Mouse (Mus musculus) myocyte (in vitro differentiated cells): ENCODE results near the gene St6galnac6. TPM values are rescaled to one million over a fixed set of nuclear protein-coding genes. Genes with fewer than 3 reads are reported as not detected.

Experiments
- H3K27me3 ChIP-seq: one replicate; pipeline ENCODE4 v1.6.1; 2011; ENCODE audit not compliant: control insufficient read depth, insufficient read depth, insufficient read length
- H3K36me3 ChIP-seq: one replicate; pipeline ENCODE4 v1.6.1; 2011; ENCODE audit not compliant: control insufficient read depth, insufficient read depth
- H3K4me2 ChIP-seq: one replicate; pipeline ENCODE4 v1.6.1; 2011; ENCODE audit warnings: low read depth, control low read depth
- H3K4me3 ChIP-seq: one replicate; pipeline ENCODE4 v1.5.1; 2011; ENCODE audit warnings: mild to moderate bottlenecking, control low read depth, moderate library complexity
- H3K79me2 ChIP-seq: one replicate; pipeline ENCODE4 v1.6.1; 2011; ENCODE audit not compliant: control insufficient read depth, insufficient read depth
- H3ac ChIP-seq: one replicate; pipeline ENCODE4 v1.6.1; 2011; ENCODE audit not compliant: control insufficient read depth, insufficient read length
- CEBPB ChIP-seq: IDR thresholded peaks from 2 replicates; pipeline ENCODE4 v1.6.1; 2011; ENCODE audit warnings: mild to moderate bottlenecking, moderate library complexity; ENCODE audit not compliant: poor library complexity, insufficient read depth, severe bottlenecking
- E2F4 ChIP-seq: IDR thresholded peaks from one replicate; pipeline ENCODE4 v1.6.1; 2011; ENCODE audit warnings: mild to moderate bottlenecking, control low read depth, moderate library complexity; ENCODE audit not compliant: insufficient read depth
- MAX ChIP-seq: IDR thresholded peaks from one replicate; pipeline ENCODE4 v1.6.1; 2011; ENCODE audit warnings: low read depth, mild to moderate bottlenecking, control low read depth
- MYOD1 ChIP-seq, 3 experiments: IDR thresholded peaks; one replicate each; pipeline ENCODE4 v1.6.1; 2011; ENCODE audit warnings: control low read depth in 2 of 3, low read depth in 2 of 3, mild to moderate bottlenecking in 2 of 3, moderate library complexity in 1 of 3; ENCODE audit not compliant: insufficient read length in 2 of 3, control insufficient read depth in 1 of 3
- MYOG ChIP-seq, 3 experiments: IDR thresholded peaks; one replicate each; pipeline ENCODE4 v1.6.1; 2011; ENCODE audit warnings: control low read depth in 2 of 3, low read depth in 2 of 3, mild to moderate bottlenecking in 2 of 3; ENCODE audit not compliant: insufficient read length in 2 of 3, control insufficient read depth in 1 of 3, insufficient read depth in 1 of 3
- POLR2A ChIP-seq: IDR thresholded peaks from one replicate; pipeline ENCODE4 v1.6.1; 2011; ENCODE audit warnings: low read depth, mild to moderate bottlenecking, control low read depth, moderate library complexity; ENCODE audit not compliant: insufficient read length
- POLR2AphosphoS2 ChIP-seq: IDR thresholded peaks from one replicate; pipeline ENCODE4 v1.6.1; 2011; ENCODE audit warnings: low read depth, control low read depth; ENCODE audit not compliant: insufficient read length
- REST ChIP-seq: IDR thresholded peaks from one replicate; pipeline ENCODE4 v1.6.1; 2011; ENCODE audit warnings: mild to moderate bottlenecking, control low read depth, moderate library complexity; ENCODE audit not compliant: insufficient read depth, insufficient read length
- SRF ChIP-seq: IDR thresholded peaks from one replicate; pipeline ENCODE4 v1.6.1; 2011; ENCODE audit warnings: low read depth; ENCODE audit not compliant: control insufficient read depth, insufficient read length
- TCF12 ChIP-seq: IDR thresholded peaks from one replicate; pipeline ENCODE4 v1.6.1; 2011; ENCODE audit warnings: mild to moderate bottlenecking, control low read depth; ENCODE audit not compliant: poor library complexity, insufficient read depth, severe bottlenecking
- TCF3 ChIP-seq: IDR thresholded peaks from one replicate; pipeline ENCODE4 v1.6.1; 2011; ENCODE audit warnings: low read depth, control low read depth; ENCODE audit not compliant: insufficient read length
- USF1 ChIP-seq: IDR thresholded peaks from one replicate; pipeline ENCODE4 v1.6.1; 2011; ENCODE audit warnings: low read depth, mild to moderate bottlenecking, control low read depth, moderate library complexity
- polyA plus RNA-seq: library from polyadenylated mRNA; unstranded; fragments of >200 nt; fragmentation: generic; extraction: Trizol; gene quantifications from one replicate; pipeline ENCODE4 v1.2.1, GENCODE M21; 2012; ENCODE audit warnings: missing spikeins

The St6galnac6 gene
- polyA plus RNA-seq, 1 experiment = 48.7 TPM

- Histone ChIP-seq H3K27me3 (no peaks in the 10 kb centered on the region), H3ac (no peak within 1 kb of the TSS)
- TF ChIP-seq POLR2A (no peak), E2F4 (no peak), REST (no peak), CEBPB (no peak), TCF12 (no peak), TCF3 (no peak)
Measured at GRCm38 (mm10) chr2:32575586-32576160, 23.8 kb upstream of the St6galnac6 start, which contains the start of gene 9430097D07Rik. 9430097D07Rik (minus strand) TSS chr2:32575684.

DNA sequence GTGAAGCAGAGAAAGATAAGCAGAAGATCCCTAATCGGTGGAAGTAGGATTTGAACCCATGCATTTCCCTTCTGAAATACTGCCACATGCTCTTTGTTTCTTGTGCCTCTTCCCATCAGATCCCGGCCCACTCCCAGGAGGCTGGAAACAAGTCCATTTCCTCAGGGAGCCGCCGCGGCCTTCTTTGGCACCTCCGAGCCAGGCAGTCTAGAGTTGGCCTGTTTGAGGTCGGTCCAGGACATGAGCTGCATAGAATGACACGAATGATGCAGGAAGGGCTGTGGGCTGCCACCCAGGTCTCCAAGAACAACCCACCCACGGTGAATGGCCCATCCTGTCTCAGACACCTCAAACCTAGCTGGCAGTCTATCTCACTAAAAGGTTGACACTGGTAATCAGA is 23.0 kb upstream of the St6galnac6 start:
- H3K27me3 ChIP-seq = no peaks in the 10 kb centered on the region
- H3K4me2 ChIP-seq = no peak overlapping the region
- TF ChIP-seq TCF3 (no peak), SRF (no peak), POLR2AphosphoS2 (no peak), CEBPB (no peak), USF1 (no peak), POLR2A (no peak), REST (no peak), MYOD1 (IDR thresholded peaks at IDR 0.05; ENCODE audit: control insufficient read depth in 1 of 3, insufficient read length in 2 of 3, low read depth in 2 of 3) (no peak), TCF12 (no peak), E2F4 (no peak), MAX (no peak), MYOG (IDR thresholded peaks at IDR 0.05; ENCODE audit: control insufficient read depth in 1 of 3, insufficient read depth in 1 of 3, insufficient read length in 2 of 3, low read depth in 2 of 3) (no peak)
- H3K79me2 ChIP-seq = peaks cover 12% of the 10 kb centered on the region
- H3K36me3 ChIP-seq = no peaks in the 10 kb centered on the region
- no peak overlapping the region for H3ac ChIP-seq
- no peak overlapping the region for H3K4me3 ChIP-seq

More at GRCm38 (mm10) chr2:32575586-32576160, 23.8 kb upstream of the St6galnac6 start, which contains the start of gene 9430097D07Rik:
- H3K4me2 ChIP-seq = peak within 1 kb of the TSS; percentile 4
- no peaks in the 10 kb centered on the region for H3K36me3 ChIP-seq
- H3K4me3 ChIP-seq = no peak within 1 kb of the TSS
- peaks cover 21% of the 10 kb centered on the region for H3K79me2 ChIP-seq

- H3K27me3 ChIP-seq = no peaks in the 10 kb centered on the region
- TF ChIP-seq POLR2A (no peak), USF1 (no peak), SRF (no peak), E2F4 (no peak), TCF3 (no peak), MYOD1 (IDR thresholded peaks at IDR 0.05; ENCODE audit: control insufficient read depth in 1 of 3, insufficient read length in 2 of 3, low read depth in 2 of 3) (no peak), MYOG (IDR thresholded peaks at IDR 0.05; ENCODE audit: control insufficient read depth in 1 of 3, insufficient read depth in 1 of 3, insufficient read length in 2 of 3, low read depth in 2 of 3) (no peak), CEBPB (no peak)
- no peak overlapping the region for H3K4me2 ChIP-seq
- H3ac ChIP-seq = no peak overlapping the region
- no peaks in the 10 kb centered on the region for H3K79me2 ChIP-seq
- no peak overlapping the region for H3K4me3 ChIP-seq
- no peaks in the 10 kb centered on the region for H3K36me3 ChIP-seq
Measured at GRCm38 (mm10) chr2:32578146-32579046, 21.1 kb upstream of the St6galnac6 start.

GRCm38 (mm10) chr2:32581450-32582095 is 17.9 kb upstream of the St6galnac6 start:
- no peak for TF ChIP-seq MAX
- TF ChIP-seq MYOD1 (IDR thresholded peaks at IDR 0.05; ENCODE audit: control insufficient read depth in 1 of 3, insufficient read length in 2 of 3, low read depth in 2 of 3) = no peak
- Histone ChIP-seq H3K79me2 (no peaks in the 10 kb centered on the region), H3K4me3 (no peak overlapping the region), H3K27me3 (no peaks in the 10 kb centered on the region), H3K36me3 (no peaks in the 10 kb centered on the region), H3ac (no peak overlapping the region), H3K4me2 (peak overlapping the region; percentile 20)
